Comparison of ENCODE assay signal across 1 mouse cellular context in the genomic region with DNA sequence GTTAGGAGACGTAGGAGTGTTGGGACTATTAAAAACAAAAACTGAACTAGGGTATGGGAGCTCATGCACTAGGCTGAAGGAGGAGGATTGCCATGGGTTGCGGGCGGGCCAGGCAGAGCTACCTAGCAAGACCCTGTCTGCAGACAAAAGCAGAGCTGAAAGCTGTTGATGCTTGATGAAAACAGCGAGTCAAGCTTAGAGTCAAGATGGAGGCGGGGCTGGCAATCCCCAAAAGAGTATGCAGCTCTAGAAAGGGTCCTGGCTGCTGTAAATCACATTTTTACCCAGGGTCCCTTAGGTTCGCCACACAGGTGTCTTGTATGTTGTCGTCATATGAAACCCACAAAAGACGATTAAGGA.
TF ChIP-seq lines count a peak whose summit lies in the region.

No protein-coding gene starts in this region.

TF ChIP-seq in CH12.LX, 34 proteins besides CTCF, POLR2A, EP300 and RAD21:
- TF ChIP-seq BHLHE40 (IDR thresholded peaks at IDR 0.05; ENCODE audit: low read depth, low read length) (0 out of 2 replicates have a peak, but pooled peaks have one; percentile 11), MAZ (IDR thresholded peaks at IDR 0.05; ENCODE audit: low read depth, low read length) (no peak)
